Mouse (Mus musculus) heart, postnatal 36 days (tissue): ENCODE data around the gene Lgalsl. TPM values are rescaled to one million over a fixed set of nuclear protein-coding genes. Genes with fewer than 3 reads are reported as not detected.

Experiments
- DNase-seq, 2 experiments: peaks; one replicate each; pipeline ENCODE4 v3.0.0; 2021 to 2022
- intact Hi-C: fragments of 180-260 bp; cut with DNase I; formaldehyde crosslinking; loops from one replicate; pipeline ENCODE4 v1.15.1; 2025
- total RNA-seq, 2 experiments: library from RNA; stranded (reverse); gene quantifications; 2 replicates each; pipeline ENCODE4 v1.2.3; 2021

Lgalsl gene
- total RNA-seq, 2 experiments from 2014 or later = 31.1 to 38.4 TPM

DNA sequence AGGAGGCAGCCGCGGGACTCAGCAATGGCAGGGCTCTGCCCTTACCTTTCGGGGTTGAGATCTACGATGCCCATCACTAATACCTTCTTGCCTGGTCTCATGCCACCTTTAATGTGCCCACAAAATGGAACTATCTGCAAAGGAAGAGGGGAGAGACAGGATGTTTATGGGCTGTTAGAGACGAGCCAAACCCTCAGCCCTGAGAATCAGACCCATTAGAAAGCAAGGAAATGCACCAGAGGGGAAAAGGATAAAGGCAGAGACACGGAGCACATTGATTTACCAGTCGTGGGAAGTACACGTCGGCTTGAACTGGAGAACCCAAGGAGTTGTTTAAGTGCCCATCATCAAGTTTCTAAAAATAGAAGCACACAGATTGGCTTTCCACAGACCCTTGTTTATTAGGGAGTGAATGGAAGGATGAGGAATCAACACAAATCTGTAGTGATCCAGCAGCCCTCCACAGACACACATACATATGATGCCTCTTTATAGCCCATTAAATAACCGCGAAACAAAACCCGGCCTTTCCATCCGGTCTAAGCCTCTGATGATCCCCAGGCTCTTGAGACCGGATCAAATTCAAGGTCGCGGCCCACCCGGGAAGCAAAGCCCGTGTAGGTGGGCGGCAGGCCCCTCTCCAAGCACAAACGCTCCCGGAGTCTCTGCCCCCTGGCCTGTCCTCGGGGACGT, 717 bp downstream of the Lgalsl start:
- intact Hi-C loops = loop anchor here (2.0 to 5.0 kb wide), 3 partner anchors 35 to 407 kb away; partner anchors contain the start of gene Vps54
- peak in 1 of 2 experiments; percentile 60 for DNase-seq

- DNase-seq = no peak
- intact Hi-C loops = no loop called here
These were observed 1.7 kb downstream of the Lgalsl start for GRCm38 (mm10) chr11:20829056-20829686.

GRCm38 (mm10) chr11:20823961-20824360, 6.9 kb downstream of the Lgalsl start:
- DNase-seq = no peak
- intact Hi-C loops = no loop called here

- DNase-seq = no peak
- intact Hi-C loops = no loop called here
These were observed 7.6 kb downstream of the Lgalsl start for GRCm38 (mm10) chr11:20823301-20823700.

DNA sequence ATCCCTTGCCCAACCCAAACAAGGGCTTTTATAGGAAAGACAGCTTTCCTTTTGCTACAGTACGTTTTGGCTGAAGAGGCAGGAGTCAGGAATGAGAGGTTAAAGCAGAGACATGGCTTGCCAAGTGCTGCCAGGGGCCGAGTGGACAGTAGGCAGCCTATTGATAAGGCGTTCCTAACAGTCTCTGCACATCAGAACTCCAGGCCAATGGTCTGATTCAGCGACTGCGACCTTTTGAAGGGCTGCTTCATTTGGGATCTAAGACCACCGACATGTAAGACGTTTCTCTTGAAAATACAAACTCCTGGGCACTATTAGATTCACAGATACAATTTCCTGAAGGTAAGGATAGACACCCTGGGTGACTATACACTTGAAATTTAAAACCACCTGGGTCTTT, 9.5 kb downstream of the Lgalsl start:
- no peak for DNase-seq
- intact Hi-C loops = no loop called here

GRCm38 (mm10) chr11:20813901-20814523, 16.8 kb downstream of the Lgalsl start:
- intact Hi-C loops = no loop called here

GRCm38 (mm10) chr11:20812153-20812887, 18.5 kb downstream of the Lgalsl start:
- DNase-seq = no peak
- intact Hi-C loops = no loop called here

More at GRCm38 (mm10) chr11:20813901-20814523, 16.8 kb downstream of the Lgalsl start:
- no peak for DNase-seq

DNA sequence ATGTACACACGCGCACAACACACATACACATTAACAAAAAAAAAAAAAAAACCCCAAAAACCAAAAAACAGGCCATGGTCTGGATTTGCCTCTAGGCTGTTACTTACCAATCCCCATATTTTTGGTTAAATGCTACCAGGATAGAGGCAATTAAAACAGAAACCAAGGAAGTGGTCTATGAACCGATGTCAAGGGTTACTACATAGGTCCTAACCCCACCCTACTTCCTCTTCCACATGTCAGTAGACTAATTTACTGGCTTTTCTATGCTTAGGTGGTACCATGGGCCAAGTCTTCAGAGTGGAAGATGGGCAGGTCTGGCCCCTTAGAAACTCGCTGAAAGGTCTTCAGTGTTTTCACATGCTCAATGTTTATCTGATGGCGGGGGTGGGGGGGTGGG, 24.2 kb downstream of the Lgalsl start:
- DNase-seq = no peak
- intact Hi-C loops = no loop called here

DNA sequence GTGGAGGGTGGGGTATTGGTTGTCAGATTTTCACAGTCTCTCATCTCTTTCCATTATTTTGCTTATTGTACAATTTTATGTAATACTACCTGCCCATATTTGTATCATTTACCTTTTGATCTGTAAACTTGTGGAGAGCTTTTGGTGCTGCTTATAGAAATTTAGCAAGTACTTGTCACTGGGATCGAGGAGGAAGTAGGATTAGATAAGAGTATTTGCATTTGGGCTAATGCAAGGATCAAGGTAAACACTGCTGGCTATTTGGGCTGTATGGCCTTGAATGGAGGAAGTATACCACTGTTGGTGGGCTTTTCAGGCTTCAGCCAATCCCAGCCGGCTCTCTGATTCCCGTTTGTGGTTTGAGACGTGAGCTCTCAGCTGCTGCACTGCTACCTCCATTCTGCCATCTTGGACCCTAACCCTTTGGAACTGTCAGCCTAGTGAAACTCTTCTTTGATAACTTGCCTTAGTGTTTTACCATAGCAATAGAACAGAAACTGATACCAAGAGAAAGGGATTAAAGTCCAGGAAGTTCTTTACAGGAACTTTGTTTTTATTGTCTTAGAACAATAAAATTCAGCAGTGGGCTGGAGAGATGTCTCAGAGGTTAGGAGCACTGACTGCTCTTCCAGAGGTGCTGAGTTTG, 25.1 kb downstream of the Lgalsl start:
- DNase-seq = no peak
- intact Hi-C loops = no loop called here

DNA sequence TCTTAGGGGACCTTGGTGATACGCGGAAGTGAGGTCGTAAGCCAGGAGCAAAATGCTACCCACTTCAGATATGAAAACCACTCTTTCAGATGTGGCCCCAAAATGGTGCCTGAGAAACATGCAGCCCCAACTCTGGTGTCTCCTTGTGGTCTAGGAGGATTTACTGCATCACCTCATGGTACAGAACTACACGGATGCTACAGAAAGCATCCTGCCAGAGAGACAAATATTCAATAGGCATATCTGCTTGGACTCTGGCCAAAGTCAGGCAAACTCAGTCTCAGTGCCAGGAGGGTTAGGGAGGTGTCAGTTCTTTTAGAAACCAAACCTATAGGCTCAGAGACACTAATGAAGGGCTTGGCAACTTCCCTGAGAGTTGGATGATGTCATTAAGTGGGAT, 26.4 kb downstream of the Lgalsl start:
- no peak for DNase-seq

GRCm38 (mm10) chr11:20800277-20801092, 30.4 kb downstream of the Lgalsl start:
- intact Hi-C loops = no loop called here
- no peak for DNase-seq

More for the DNA sequence above, 26.4 kb downstream of the Lgalsl start:
- intact Hi-C loops = no loop called here

DNA sequence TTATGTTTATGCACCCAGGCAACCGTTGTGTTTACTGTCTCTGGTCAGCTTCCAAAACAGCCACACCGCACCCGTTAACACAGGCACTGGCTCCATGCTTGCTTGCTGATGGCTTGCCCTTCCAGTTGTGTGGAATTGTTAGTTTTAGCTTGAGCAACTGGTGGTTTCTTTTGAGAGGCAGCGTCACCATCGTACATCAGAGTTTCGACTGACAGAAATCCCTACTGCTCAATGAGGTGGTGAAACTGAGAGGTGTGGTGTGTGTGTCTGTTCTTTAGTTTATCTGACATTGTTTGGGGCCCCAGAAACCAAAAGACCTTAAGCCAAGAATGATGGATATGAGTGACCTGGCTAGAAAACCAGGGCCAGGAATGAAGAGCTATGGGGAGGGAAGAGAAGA, 33.0 kb downstream of the Lgalsl start:
- DNase-seq = no peak
- intact Hi-C loops = loop anchor here (10.0 kb wide), 1 partner anchor 657 kb away; no protein-coding TSS in a partner anchor

GRCm38 (mm10) chr11:20795466-20795865, 35.4 kb downstream of the Lgalsl start:
- intact Hi-C loops = loop anchor here (2.0 to 10.0 kb wide), 3 partner anchors 35 to 659 kb away; partner anchors contain the start of gene Lgalsl
- DNase-seq = no peak

DNA sequence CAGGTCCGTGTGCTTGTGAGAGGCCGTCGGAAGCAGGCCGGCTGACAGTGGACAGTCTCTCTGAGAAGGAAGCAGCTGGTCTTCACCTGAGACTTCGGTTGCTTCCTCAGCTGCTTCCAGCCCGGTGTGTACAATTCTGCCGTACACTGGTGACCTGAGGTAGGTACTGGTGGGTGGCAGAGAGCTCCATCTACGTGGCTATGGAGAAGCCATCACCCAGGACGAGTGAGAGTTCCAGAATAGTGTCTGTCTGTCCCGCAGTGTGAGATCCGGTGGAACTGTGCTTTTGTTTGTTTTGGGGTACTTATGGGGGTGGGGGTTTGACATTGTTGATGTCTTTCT, 36.0 kb downstream of the Lgalsl start:
- DNase-seq = no peak
- intact Hi-C loops = loop anchor here (1.0 to 10.0 kb wide), 6 partner anchors 36 to 660 kb away; partner anchors contain the start of gene Lgalsl

DNA sequence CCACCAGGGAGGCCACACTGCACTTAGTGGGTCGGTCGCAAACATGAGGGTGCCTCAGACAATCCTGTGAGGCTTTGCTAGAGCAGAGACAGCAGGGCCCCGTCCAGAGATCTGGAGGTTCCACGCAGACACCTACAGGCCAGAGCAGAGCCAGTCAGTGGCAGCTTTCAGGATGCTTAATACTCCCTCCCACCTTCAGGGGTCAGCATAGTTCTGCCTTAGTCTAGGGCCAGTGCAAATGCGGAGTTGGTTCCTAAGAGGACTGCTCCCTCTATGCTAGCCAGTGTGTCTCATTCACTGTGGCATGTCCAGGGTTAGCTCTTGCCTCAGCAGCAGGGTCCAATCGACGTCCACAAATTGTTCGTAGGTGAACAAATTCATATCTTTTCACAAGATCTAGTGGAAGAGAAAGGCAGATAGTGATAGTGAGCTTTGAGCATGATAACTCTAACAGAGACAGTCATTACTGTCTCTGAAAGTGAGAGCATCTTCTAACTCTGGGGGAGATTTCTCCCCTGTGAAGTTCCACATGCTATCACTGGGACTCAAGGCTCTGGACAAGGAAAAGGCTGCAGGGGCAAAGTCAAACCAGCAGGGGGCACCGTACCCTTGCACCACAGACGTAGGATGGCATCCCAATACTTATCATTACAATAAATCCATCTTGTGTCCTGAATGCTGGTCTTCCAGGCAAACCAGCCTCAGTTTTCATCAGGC, 36.5 kb downstream of the Lgalsl start:
- intact Hi-C loops = loop anchor here (1.0 to 10.0 kb wide), 6 partner anchors 36 to 660 kb away; partner anchors contain the start of gene Lgalsl

DNA sequence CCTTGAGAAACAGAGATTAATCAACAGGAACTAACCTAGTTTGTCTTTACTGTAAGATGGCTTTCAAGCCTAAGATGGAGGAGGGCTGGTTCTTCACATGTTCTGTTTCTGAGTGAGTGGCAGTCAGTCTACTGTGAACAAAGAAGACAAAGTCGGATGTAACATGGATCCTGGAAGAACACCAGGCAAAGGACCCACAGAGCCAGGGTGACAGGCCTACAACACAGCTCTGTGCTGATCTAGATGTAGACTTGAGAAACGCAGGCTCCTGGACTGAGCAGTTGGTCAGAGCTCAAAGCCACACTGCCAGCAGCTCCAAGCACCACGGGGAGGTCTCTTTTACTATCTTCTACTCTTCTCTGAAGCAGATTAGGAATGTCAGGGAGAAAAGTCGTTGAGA, 37.2 kb downstream of the Lgalsl start:
- no peak for DNase-seq
- intact Hi-C loops = loop anchor here (1.0 to 10.0 kb wide), 6 partner anchors 37 to 661 kb away; partner anchors contain the start of gene Lgalsl

More for the DNA sequence above, 36.5 kb downstream of the Lgalsl start:
- peak; percentile 86 to 88 for DNase-seq

- intact Hi-C loops = loop anchor here (10.0 kb wide), 1 partner anchor 662 kb away; no protein-coding TSS in a partner anchor
- DNase-seq = no peak
These were observed 38.2 kb downstream of the Lgalsl start for GRCm38 (mm10) chr11:20792667-20793066.

DNA sequence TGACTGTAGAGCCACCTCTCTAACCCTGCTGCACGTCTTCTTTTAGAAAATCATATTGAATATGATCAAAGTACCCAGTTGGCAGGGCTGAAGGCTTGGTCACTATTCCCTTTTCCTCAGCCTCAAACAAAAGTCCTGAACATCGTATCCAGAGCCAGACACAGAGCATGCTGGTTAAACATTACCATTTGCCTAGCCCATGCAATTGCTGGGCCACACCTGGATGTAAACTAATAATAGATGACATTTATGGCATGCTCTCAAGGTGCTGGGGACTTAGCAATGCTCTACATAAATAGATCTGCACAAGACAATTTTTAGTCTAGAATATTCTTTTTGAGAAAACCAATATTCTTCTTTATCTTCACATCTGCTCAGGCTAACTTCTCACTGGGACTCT, 39.5 kb downstream of the Lgalsl start:
- DNase-seq = no peak
- intact Hi-C loops = loop anchor here (10.0 kb wide), 1 partner anchor 663 kb away; no protein-coding TSS in a partner anchor

GRCm38 (mm10) chr11:20789015-20789414, 41.8 kb downstream of the Lgalsl start:
- no peak for DNase-seq
- intact Hi-C loops = no loop called here
